Mouse (Mus musculus) heart, adult 2 months (tissue): ENCODE data around the gene Pla2g4d. TPM values are rescaled to one million over a fixed set of nuclear protein-coding genes. Genes with fewer than 3 reads are reported as not detected.

Source experiments
- DNase-seq, 2 experiments: peaks; one replicate each; pipeline ENCODE4 v3.0.0; 2021
- H3K27ac ChIP-seq: fragments of 200-600 bp; 2 replicates; pipeline ENCODE4 v1.8.1; 2022
- H3K27me3 ChIP-seq: fragments of 200-500 bp; 2 replicates; pipeline ENCODE4 v1.6.1; 2012; ENCODE audit warnings: mild to moderate bottlenecking, low read length, inconsistent platforms, mixed read lengths; ENCODE audit not compliant: control insufficient read depth, insufficient read depth
- H3K36me3 ChIP-seq: fragments of 200-500 bp; 2 replicates; pipeline ENCODE4 v1.6.1; 2012; ENCODE audit warnings: low read length, inconsistent platforms; ENCODE audit not compliant: control insufficient read depth, insufficient read depth
- H3K4me1 ChIP-seq: fragments of 200-500 bp; 2 replicates; pipeline ENCODE4 v1.6.1; 2011; ENCODE audit warnings: low read length; ENCODE audit not compliant: control insufficient read depth, insufficient read depth
- H3K4me3 ChIP-seq: fragments of 200-600 bp; 2 replicates; pipeline ENCODE4 v1.8.1; 2022
- H3K79me2 ChIP-seq: fragments of 200-500 bp; replicated peaks from 2 replicates; pipeline ENCODE4 v1.6.1; 2012; ENCODE audit warnings: mild to moderate bottlenecking, inconsistent platforms, low read length, moderate library complexity, mixed read lengths; ENCODE audit not compliant: control insufficient read depth, insufficient read depth
- H3K9ac ChIP-seq: fragments of 200-500 bp; 2 replicates; pipeline ENCODE4 v1.6.1; 2012; ENCODE audit warnings: low read depth, mild to moderate bottlenecking, control low read depth, inconsistent platforms, low read length, mixed read lengths
- CTCF ChIP-seq: fragments of 200-600 bp; IDR thresholded peaks from 2 replicates; pipeline ENCODE4 v1.8.1; 2022; ENCODE audit warnings: antibody characterized with exemption, mild to moderate bottlenecking, moderate library complexity
- EP300 ChIP-seq: fragments of 200-500 bp; IDR thresholded peaks from 2 replicates; pipeline ENCODE4 v1.6.1; 2011; ENCODE audit warnings: low read depth, low read length, control low read depth; ENCODE audit not compliant: insufficient read depth
- POLR2A ChIP-seq: fragments of 200-500 bp; IDR thresholded peaks from 2 replicates; pipeline ENCODE4 v1.6.1; 2011; ENCODE audit warnings: mild to moderate bottlenecking, low read depth, low read length, control low read depth; ENCODE audit not compliant: insufficient read depth
- WGBS: fragments of 180-500 bp; shearing (Covaris S2); methylation state at CpG from one replicate; pipeline ENCODE4 v1.1.7; 2018; 5-methylcytosine and 5-hydroxymethylcytosine counted together
- intact Hi-C: fragments of 180-260 bp; cut with DNase I; formaldehyde crosslinking; loops from one replicate; pipeline ENCODE4 v1.15.1; 2025
- polyA plus RNA-seq: library from polyadenylated mRNA; depleted of rRNA; stranded (reverse); fragments of >200 nt; gene quantifications from 2 replicates; pipeline ENCODE4 v1.2.3, GENCODE M21; 2012
- total RNA-seq, 2 experiments: library from RNA; stranded (reverse); gene quantifications; 2 replicates each; pipeline ENCODE4 v1.2.3; 2021

Pla2g4d gene
- total and polyA plus RNA-seq, 3 experiments, result not detected

- intact Hi-C loops, result loop anchor here (5.0 kb wide), 2 partner anchors 108 to 198 kb away; no protein-coding TSS in a partner anchor
- no peaks in the 10 kb centered on the region for H3K79me2 ChIP-seq
- no peaks in the 10 kb centered on the region for H3K36me3 ChIP-seq
- 18% methylated on average over 8 of the region's 8 CpGs for WGBS
- H3K27me3 ChIP-seq, result no peaks in the 10 kb centered on the region
- no peak overlapping the region for H3K9ac ChIP-seq
- no peak overlapping the region for H3K4me3 ChIP-seq
- TF ChIP-seq POLR2A (no peak), EP300 (no peak), CTCF (peak; percentile 91)
- no peak overlapping the region for H3K27ac ChIP-seq
- peak; percentile 29 to 45 for DNase-seq
- no peaks in the 10 kb centered on the region for H3K4me1 ChIP-seq
Measured at GRCm38 (mm10) chr2:120279961-120280360, 9.0 kb downstream of the Pla2g4d start.

- no peak overlapping the region for H3K4me3 ChIP-seq
- no peaks in the 10 kb centered on the region for H3K36me3 ChIP-seq
- DNase-seq, result no peak
- H3K4me1 ChIP-seq, result no peaks in the 10 kb centered on the region
- no peaks in the 10 kb centered on the region for H3K79me2 ChIP-seq
- WGBS, result 78% methylated on average over 4 of the region's 4 CpGs
- TF ChIP-seq POLR2A (no peak), CTCF (no peak), EP300 (no peak)
- H3K27ac ChIP-seq, result no peak overlapping the region
- H3K9ac ChIP-seq, result no peak overlapping the region
- H3K27me3 ChIP-seq, result no peaks in the 10 kb centered on the region
- intact Hi-C loops, result no loop called here
Measured at GRCm38 (mm10) chr2:120276951-120277350, 12.0 kb downstream of the Pla2g4d start.

- H3K9ac ChIP-seq, result no peak overlapping the region
- H3K79me2 ChIP-seq, result no peaks in the 10 kb centered on the region
- no peaks in the 10 kb centered on the region for H3K4me1 ChIP-seq
- intact Hi-C loops, result no loop called here
- 5% methylated on average over 9 of the region's 9 CpGs for WGBS
- H3K27ac ChIP-seq, result no peak overlapping the region
- no peak for DNase-seq
- no peak overlapping the region for H3K4me3 ChIP-seq
- H3K36me3 ChIP-seq, result no peaks in the 10 kb centered on the region
- TF ChIP-seq POLR2A (no peak), EP300 (no peak), CTCF (no peak)
- H3K27me3 ChIP-seq, result no peaks in the 10 kb centered on the region
Measured at GRCm38 (mm10) chr2:120268635-120269034, 20.4 kb downstream of the Pla2g4d start.

- intact Hi-C loops, result loop anchor here (2.0 kb wide), 1 partner anchor 93 kb away; no protein-coding TSS in a partner anchor
- TF ChIP-seq EP300 (no peak), CTCF (peak; percentile 66)
- H3K9ac ChIP-seq, result no peak overlapping the region
- no peaks in the 10 kb centered on the region for H3K4me1 ChIP-seq
- no peaks in the 10 kb centered on the region for H3K36me3 ChIP-seq
- no peak overlapping the region for H3K4me3 ChIP-seq
- no peak overlapping the region for H3K27ac ChIP-seq
- H3K79me2 ChIP-seq, result no peaks in the 10 kb centered on the region
- no peak for DNase-seq
- no peaks in the 10 kb centered on the region for H3K27me3 ChIP-seq
- 67% methylated on average over 6 of the region's 6 CpGs for WGBS
Measured at GRCm38 (mm10) chr2:120265523-120265922, 23.5 kb downstream of the Pla2g4d start.

GRCm38 (mm10) chr2:120264858-120265257 lies 24.1 kb downstream of the Pla2g4d start:
- intact Hi-C loops, result loop anchor here (2.0 kb wide), 1 partner anchor 92 kb away; no protein-coding TSS in a partner anchor
- Histone ChIP-seq H3K27me3 (no peaks in the 10 kb centered on the region), H3K36me3 (no peaks in the 10 kb centered on the region), H3K4me3 (no peak overlapping the region), H3K79me2 (no peaks in the 10 kb centered on the region), H3K9ac (no peak overlapping the region), H3K27ac (no peak overlapping the region), H3K4me1 (no peaks in the 10 kb centered on the region)
- DNase-seq, result no peak
- TF ChIP-seq EP300, result no peak
- no peak for TF ChIP-seq POLR2A
- no peak for TF ChIP-seq CTCF
- 61% methylated on average over 10 of the region's 10 CpGs for WGBS

GRCm38 (mm10) chr2:120262876-120263275 lies 26.1 kb downstream of the Pla2g4d start:
- TF ChIP-seq POLR2A (no peak), CTCF (no peak), EP300 (no peak)
- Histone ChIP-seq H3K4me1 (no peaks in the 10 kb centered on the region), H3K27ac (no peak overlapping the region), H3K9ac (no peak overlapping the region), H3K27me3 (no peaks in the 10 kb centered on the region), H3K36me3 (no peaks in the 10 kb centered on the region), H3K79me2 (no peaks in the 10 kb centered on the region), H3K4me3 (no peak overlapping the region)
- WGBS, result 25% methylated on average over 1 of the region's 1 CpGs
- intact Hi-C loops, result no loop called here
- no peak for DNase-seq
